Mouse (Mus musculus): ENCODE measurements around the gene Kalrn. TPM values are rescaled to one million over a fixed set of nuclear protein-coding genes. Genes with fewer than 3 reads are reported as not detected.

Gene Kalrn
- total RNA-seq, 2 experiments from 2014 or later: 23.0 to 24.1 TPM

DNA sequence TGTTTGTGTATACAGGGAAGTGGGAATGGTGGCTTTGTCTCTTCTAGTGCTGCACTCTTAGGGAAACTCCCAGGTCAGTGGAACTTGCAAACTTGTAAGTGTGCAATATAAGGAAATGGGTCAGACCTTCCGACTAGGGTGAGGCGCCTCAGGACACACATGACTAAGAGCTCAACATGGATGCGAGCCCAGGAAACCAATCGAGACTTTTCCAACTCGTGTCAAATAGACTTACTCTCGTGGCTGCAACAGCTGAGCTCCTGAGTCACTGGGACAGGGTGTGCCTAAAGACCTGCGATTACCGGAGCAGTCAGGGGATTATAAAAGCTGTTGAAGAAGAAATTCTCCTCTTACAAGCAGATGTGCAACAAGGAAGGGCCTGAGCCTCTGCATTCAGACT, 572.6 kb downstream of the Kalrn start:
- DNase-seq (ENCODE audit: low spot score in 2 of 2): no peak

DNA sequence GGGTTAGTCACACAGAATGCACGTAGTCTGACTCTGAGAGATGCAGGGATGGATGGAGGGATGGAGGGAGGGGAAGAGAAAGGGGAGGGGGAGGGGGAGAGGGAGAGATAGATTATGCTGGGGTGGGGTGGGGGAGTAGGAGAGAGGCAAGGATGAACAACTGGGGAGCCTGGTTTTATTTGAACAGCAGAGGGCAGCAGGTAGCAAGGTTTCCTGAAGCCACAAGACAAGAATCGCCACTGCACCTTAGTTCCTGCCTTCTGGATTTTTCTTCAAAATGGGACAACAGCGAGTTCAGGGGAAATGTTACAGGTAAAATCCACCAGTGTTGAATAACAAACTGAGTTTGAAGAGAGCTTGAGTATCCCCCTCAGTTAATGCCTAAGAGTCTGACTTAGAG, 573.9 kb downstream of the Kalrn start:
- no peak for DNase-seq (ENCODE audit: low spot score in 2 of 2)

DNA sequence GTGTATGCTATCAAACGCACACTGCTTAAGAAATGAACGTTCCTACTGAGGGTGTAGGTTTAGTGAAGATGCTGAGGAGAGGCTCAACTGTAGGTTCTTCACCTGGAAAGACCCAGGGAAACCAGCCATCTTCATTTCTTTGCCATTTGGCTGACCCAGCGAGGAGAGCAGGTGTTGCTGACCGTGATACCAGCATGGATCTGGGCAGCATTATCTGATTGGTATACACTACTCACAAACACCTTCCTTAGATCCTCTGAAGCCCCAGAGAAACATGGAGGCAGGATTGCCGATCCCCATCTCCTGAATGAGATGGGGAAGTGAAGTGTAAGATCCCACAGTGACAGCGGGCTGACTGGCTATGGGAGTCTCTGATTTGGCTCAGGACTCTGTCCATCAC, 575.3 kb downstream of the Kalrn start:
- no peak for DNase-seq (ENCODE audit: low spot score in 2 of 2)

DNA sequence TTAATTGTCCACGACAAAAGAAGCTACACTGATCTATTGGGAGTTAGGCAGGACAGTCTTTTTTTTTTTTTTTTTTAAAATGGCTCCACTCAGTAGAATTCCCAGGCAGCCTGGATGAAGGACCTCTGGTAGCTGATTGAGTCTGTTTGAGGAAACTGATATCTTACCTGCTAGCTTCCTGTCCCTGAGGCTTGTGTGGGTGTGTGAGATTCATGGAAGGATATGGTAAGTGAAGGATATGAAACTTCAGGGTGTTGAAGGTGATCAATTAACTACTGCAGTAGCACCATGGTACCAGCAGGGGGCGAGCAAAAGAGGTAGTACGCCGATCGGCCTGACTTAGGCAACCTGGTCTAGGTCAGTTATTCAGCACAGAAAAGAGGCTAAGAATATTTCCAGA, 577.3 kb downstream of the Kalrn start:
- peak in 1 of 2 experiments; percentile 29 for DNase-seq (ENCODE audit: low spot score in 2 of 2)

DNA sequence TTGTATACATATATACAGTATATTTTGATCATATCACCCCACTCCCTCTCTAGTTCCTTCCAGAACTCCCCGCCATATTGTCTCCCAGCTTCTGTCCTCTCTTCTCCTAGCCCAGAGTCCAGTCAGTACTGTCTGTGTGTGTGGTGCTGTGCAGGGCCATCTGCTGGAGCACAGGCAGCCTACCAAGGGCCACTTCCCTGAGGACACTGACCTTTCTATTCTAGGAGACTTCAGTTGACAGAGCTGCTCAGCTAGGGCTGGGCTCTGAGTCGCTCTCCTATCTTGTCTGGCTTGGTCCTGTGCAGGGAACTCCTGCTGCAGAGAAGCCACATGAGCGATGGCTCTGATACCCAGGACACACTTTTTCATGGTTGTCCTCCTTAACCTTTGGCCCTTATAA, 577.8 kb downstream of the Kalrn start:
- no peak for DNase-seq (ENCODE audit: low spot score in 2 of 2)

DNA sequence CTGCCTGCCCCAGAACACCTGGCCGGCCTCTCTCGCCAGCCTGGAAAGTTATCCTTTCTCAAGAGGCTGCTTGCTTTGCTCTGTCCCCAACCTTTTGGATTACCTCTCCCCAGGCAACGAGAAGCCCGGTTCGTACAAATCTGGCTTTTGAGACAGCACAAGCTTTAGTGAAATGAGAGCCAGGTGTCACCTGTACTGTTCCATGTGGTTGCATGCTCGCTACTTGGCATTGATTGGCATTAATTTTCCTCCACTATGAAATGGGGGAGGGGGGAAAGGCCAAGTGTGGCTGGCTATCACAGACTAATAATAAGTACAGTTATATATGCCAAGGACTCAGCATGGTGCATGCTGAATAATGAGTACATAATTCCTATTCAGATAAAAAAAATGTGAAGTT, 579.0 kb downstream of the Kalrn start:
- no peak for DNase-seq (ENCODE audit: low spot score in 2 of 2)

DNA sequence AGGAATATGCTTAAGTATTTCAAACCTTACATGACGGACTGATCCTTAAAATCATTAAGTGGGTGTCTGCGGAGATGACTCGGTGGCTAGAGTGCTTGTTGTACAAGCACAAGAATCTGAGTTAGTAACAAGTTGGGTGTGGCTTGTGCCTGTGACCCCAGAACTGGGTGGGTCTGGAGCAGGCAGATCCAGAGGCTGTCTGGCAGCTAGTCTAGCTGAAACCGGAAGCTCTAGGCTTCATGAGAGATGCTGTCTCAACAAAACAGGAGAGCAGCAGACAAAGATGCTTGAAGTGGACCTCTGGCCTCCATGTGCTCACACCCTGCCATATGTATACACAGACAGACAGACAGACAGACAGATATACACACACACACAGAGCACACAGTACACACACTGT, 582.6 kb downstream of the Kalrn start:
- DNase-seq (ENCODE audit: low spot score in 2 of 2): no peak

DNA sequence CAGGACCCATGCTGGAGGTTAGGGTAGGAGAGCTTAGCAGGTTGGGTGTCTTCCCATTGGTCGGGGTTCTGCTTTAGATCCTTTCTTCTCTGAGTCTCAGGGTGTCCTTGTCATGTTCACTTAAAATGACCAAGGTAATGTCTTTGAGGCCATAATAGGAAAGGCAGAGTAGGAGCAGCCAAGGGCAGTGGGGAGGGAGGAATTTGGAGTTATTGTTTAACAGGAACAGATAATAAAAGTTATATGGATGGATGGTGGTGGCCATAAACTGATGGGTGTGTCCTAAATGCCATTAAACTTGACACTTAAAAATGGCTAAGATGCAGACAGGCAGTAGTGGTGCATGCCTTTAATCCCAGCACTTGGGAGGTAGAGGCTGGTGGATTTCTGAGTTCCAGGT, 584.2 kb downstream of the Kalrn start:
- no peak for DNase-seq (ENCODE audit: low spot score in 2 of 2)

DNA sequence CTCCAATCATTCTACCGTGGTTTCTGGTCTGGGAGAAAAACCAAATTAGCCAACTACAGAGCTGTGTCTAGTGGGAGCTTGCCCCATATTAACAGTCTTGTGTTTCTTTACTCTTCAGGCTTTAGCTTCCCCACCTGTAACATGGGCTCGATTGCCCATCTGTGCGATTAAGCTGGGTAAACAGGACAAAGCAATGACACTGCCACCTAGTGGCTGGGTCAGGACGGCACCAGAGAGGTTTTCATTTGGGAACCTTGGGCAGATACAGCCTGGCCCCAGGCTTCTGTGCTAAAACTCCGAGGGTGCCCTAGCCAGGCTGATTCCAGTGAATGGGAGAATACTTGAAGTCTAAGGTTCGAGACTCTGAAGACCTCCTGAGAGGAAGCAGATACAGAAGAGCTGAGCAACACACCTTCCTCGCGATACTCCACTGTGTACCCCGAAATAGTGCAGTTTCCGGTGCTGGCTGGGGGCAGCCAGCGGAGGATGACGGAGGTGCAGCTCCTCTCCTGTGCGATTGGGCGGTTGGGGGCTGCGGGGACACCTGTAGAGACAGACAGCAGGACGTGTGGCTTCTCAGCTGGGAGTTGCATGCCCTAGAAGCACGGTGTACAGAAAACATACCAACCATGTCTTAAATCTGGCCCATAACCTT, 584.8 kb downstream of the Kalrn start:
- peak in 1 of 2 experiments; percentile 29 for DNase-seq (ENCODE audit: low spot score in 2 of 2)

DNA sequence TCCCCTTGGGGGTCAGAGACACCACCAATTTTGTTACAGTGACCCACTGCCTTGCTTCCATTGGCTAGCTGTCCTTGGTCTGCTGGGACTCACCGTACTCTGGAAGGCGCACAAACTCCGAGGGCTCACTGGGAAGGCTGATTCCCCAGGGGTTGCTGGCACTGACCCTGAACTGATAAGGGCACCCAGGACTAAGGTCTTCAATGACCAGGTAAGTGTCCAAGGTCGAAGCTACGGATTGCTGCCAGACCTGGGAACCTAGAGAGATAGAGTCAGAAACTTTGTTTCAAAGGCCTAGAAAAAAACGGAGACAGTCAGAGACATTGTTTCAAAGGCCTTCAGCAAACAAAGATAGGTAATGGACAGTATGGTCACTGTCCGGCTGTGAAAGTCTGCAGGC, 586.3 kb downstream of the Kalrn start:
- DNase-seq (ENCODE audit: low spot score in 2 of 2): no peak

DNA sequence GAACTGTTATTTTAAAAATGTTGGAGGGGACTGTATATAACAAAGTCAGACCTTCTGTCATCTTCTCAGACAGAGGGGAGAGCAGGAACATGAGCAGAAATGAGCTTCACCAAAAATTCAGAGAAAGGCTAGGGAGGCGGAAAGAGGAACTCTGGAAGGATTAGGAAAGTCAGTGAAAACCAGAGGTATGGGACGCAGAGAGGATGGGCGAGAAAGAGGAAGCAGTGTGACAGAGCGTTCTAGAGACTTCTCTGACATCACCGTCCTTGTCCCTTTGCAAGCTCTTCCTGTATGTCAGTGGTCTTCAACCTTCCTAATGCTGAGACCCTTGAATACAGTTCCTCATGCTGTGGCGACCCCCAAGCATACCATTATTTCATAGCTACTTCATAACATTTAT, 588.0 kb downstream of the Kalrn start:
- DNase-seq (ENCODE audit: low spot score in 2 of 2): no peak

DNA sequence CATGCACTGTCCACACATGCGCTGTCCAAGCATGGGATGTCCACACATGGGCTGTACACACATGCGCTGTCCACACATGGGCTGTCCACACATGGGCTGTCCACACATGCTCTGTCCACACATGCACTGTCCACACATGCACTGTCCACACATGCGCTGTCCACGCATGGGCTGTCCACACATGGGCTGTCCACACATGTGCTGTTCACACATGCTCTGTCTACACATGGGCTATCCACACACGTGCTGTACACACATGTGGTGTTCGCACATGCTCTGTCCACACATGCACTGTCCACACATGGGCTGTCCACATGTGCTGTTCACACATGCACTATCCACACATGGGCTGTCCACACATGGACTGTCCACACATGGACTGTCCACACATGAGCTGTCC, 589.6 kb downstream of the Kalrn start:
- no peak for DNase-seq (ENCODE audit: low spot score in 2 of 2)

DNA sequence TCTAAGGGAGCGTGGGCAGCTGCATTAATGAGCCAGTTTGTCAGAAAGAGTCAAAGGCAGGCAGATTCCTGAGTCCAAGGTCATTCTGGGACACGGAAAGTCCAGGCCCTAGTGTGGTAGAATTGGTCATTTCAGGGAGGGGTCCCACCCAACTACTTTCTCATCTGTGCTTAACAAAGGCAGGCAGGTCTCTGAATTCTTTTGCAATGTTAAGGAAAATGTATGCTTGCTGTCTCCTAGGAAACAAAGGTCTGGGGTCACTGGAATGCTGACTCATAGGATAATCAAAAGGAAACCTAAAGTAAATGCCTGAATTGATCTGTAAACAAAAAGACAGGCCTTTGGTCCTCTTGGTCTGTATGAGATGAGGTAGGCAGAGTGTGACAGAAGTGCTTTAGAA, 593.5 kb downstream of the Kalrn start:
- DNase-seq (ENCODE audit: low spot score in 2 of 2): no peak

DNA sequence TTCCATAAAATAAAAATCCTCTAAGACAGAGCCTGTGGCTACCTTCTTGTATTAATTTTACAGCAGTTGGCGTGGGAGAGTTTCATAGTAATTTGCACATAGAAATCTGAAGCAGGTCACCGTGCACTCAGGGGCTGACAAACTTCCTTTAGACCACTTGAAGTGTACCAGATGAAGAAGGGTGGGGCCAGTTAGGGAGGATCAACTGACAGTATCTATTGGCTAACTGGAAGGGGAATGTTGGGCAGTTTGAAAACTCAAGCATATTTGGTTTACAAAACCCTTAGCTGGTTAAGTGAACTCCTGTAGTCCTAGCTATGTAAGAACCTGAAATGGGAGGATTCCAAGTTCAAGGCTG, 606.1 kb downstream of the Kalrn start:
- no peak for DNase-seq (ENCODE audit: low spot score in 2 of 2)

DNA sequence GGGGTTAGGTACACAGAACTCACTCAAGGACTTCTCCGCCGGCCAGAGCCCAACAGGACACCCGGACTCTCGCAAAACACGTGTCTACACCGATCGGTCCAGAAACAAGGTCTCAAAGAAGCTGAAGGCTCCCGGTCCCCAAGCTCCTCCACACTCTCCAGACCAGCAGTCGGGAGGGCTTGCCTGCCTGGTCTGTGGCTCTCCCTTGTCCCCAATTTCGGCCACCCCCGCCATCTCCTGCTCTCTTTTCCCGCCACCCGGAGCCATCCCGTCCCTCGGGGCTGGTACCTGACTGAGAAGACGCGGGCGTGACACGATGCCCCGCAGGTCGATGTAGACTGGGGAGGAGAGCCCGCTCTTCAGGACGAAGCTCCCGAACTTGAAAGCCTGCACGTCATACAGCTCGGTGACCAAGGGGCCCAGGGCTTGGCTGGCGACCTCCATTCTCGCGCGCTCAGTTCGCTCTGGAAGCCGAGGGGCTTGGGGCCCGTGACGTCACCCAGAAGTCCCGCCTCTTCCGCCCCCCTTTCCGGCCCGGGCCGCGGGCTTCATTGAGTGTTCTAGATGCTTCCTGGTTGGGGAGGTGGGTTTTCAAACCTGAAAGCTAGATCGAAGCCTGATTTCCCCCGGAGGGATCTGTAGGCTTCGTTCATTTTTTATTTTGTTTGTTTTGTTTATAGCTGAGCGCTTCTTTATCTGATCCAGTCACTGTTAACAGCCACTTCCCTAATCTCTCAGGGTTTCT, 606.6 kb downstream of the Kalrn start, which contains the start of gene Umps:
Gene Umps, minus strand, starts transcription at position 501 of the 745 bp plus-strand sequence.
- peak; percentile 73 to 76 for DNase-seq (ENCODE audit: low spot score in 2 of 2)

DNA sequence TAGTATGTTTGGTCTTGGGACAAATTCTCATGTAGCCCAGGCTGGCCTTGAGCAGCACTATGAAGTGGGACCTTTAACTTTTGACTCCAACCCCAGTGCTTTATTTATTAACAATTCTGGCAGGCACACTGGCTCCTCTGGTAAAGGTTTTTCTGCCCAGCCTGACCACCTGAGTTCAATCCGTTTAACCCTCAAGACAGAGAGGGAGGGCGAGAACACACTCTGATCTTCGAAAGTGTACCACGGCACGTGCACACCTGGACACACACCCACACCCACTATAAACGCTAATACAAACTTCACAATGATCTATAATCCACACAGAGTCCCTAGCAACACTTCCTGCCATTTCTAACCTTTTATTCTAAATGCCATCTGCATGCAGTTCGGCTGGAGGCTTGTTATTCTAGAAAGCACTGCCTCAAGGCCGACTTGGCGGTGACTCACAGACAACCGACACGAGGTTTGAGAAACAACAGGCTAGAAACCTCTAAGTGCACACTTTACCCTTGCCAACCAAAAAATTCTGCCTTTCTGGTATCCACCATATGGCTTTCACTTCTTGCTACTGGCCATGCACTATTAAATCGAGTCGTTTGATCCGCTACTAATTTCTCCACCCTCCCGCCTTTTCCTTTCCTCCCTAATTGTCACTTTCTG, 607.3 kb downstream of the Kalrn start:
- no peak for DNase-seq (ENCODE audit: low spot score in 2 of 2)

DNA sequence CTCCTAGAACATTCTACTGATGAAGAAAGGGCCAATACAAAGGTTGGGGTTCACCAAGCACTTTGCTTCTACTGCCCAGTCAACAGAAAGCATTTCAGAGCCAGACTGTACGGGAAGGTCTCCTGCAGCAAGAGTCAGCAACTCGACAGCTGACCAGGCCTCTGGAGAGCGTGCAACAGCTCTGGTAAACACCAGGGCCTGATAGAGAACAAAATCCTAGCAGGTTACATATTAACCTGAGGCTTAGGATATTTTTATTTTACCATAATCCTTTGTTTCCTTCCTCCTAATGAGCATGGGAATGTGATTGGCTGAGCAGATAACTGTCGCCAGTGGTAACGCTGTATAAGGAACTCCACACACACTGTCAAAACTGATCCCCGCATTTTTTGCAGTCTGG, 609.8 kb downstream of the Kalrn start:
- no peak for DNase-seq (ENCODE audit: low spot score in 2 of 2)

DNA sequence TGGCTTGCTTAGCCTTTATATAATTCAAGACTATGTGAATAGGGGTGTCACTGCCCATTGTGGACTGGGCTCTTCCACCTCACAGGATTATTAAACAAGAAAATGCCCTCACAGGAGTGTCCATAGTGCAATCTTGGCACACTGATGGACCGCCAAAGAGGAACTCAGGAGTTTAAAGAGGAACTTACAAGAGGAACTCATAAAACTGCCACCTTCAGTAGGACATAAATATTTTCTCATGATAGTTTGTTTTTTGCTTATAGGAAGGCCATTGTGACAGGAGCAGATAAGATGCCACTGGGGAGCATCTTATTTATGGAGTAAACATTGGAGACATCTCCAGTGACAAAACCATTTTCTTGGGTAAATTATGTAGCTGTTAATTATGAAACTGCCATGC, 618.5 kb downstream of the Kalrn start:
- DNase-seq (ENCODE audit: low spot score in 2 of 2): no peak

DNA sequence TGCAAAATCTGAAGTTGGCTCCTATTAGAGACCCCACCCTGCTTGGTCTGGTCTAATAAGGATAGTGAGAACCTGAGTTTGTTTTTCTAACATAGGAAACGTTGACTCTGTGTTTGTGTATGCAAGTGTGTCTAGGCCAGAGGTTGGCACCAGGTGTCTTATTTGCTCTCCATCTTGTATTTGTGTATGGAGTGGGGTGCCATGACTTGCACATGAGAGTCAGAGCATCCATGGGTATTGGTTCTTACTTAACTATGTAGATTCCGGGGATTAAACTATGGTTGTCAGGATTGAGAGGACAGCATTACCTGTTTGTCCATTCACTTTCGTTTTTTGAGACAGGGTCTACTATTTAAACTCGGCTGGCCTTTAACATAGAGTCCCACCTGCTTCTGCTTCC, 620.3 kb downstream of the Kalrn start:
- no peak for DNase-seq (ENCODE audit: low spot score in 2 of 2)

DNA sequence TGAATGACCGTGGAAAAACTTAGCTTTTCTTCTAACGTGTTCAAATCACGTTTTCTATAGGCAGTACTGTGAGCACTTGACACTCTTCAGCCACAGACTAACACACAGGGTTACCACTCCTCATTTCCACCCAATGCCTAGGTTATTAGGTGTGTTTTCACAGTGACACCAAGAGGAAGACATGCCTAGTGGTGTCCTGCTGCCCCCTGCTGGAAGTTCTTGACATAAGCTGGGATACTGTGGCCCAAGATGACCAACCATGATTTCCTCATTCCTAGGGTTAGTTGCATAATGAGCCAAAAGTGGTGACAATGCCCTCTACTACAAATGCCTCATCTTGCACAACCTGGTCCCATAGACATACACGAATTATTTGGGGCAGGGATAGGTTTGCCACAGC, 622.5 kb downstream of the Kalrn start:
- peak; percentile 66 to 85 for DNase-seq (ENCODE audit: low spot score in 2 of 2)

DNA sequence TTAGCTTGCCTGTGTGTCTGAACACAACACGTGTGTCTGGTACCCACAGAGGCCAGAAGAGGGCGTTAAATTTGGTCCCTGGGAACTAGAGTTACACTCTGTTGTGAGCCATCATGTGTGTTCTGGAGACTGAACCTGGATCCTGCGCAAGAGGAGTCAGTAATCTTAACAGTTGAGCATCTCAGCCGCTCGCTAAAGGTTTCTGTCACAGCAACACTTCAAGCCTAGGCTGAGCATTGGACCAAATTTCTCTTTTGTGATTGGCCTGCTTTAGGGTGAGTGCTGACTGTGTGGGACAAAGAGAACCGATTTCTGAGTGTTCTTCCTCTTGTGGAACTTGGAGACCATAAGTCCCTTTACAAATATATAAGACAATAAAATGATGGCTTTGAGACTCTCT, 622.9 kb downstream of the Kalrn start:
- no peak for DNase-seq (ENCODE audit: low spot score in 2 of 2)
